Mouse (Mus musculus): ENCODE measurements around the gene Lrrc74a. TPM values are rescaled to one million over a fixed set of nuclear protein-coding genes. Genes with fewer than 3 reads are reported as not detected.

Gene Lrrc74a
- polyA plus RNA-seq, 1 experiment from 2014 or later, result not detected

DNA sequence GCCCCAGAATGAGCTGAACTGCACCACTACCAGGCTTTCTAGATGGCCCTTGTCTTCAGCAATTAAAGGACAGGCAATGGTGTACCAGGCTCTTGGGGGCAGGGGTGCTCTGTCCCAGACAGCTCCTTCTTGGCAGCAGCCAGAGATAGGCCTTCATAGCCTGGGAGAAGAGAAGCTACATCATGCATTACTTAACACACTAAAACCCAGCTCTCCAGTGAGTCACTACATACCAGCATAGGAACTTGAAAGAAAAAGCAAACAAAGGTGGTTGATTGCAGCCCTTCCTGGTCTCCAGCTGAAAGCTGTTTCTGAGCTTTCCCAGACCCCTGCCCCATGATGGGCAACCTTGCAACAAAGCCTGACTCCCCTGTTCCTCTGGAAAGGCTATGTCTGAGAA, 35.6 kb upstream of the Lrrc74a start:
- no peaks in the 10 kb centered on the region for H3K9me3 ChIP-seq (replicated peaks)
- peak overlapping the region; percentile 29; the same call in 1 of the 2 replicates for H3K4me2 ChIP-seq (replicated peaks)
- ATAC-seq (ENCODE audit: low FRiP score), result no peak
- H3K36me3 ChIP-seq, result peaks cover 31% of the 10 kb centered on the region
- no peak overlapping the region for H3K9ac ChIP-seq
- no peak overlapping the region for H3K4me3 ChIP-seq
- H3K4me1 ChIP-seq, result peaks cover 42% of the 10 kb centered on the region
- no peaks in the 10 kb centered on the region for H3K27me3 ChIP-seq
- H3K27ac ChIP-seq, result peak overlapping the region; percentile 84

DNA sequence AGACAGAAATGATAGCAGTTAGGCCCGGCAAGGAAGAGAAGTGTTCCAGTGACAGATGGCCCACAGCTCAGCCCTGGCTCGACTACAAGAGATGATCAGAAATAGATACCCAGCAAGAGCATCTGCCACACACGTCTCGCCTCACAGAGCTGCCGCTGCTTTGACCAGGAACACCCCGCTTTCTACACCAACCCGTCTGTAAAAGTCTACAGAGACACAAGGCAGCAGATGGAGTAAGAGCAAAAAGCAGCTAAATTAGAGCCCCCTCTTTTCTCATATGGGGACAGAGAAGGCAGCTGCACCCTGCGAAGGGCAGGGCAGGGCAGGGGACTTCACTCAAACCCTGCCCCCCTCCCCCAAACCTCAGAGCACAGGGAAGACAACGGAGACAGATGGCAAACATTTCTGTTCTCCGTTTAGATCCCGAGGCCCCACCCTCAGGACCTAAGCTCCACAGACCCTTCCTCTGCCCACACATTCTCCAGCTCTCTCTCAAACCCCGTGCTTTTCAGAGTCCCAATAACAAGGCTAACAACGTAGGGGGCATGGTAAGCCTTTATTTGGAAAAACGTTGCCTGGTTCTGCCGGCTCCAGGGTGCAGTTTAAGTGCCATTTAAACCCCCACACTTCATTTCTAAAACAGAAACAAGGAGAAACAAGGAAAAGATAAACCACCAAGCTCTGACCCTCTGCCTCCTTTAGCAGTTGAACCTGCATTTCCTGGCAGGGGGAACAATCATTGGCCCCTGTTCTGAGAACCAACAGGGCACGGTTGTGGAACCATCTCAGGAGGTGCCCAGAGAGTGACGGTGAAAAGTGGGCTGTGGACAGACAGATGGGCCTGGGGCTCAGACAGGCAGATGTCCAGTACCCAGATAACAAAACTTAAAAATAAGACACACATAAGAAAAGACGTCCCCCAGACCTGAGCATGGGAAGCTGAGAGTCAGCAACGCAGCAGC, 33.9 kb upstream of the Lrrc74a start:
- whole genome bisulfite sequencing, result 25% methylated on average over 19 of the region's 19 CpGs
- H3K4me2 ChIP-seq (replicated peaks), result peak overlapping the region; percentile 3; the same call in 1 of the 2 replicates
- H3K4me1 ChIP-seq, result peaks cover 48% of the 10 kb centered on the region
- 0 out of 2 replicates have a peak overlapping the region, but pooled peaks have one; percentile 5 for H3K9ac ChIP-seq
- H3K9me3 ChIP-seq (replicated peaks), result no peaks in the 10 kb centered on the region
- H3K4me3 ChIP-seq, result no peak overlapping the region
- no peaks in the 10 kb centered on the region for H3K27me3 ChIP-seq
- H3K27ac ChIP-seq, result peak overlapping the region; percentile 84
- peak; percentile 64 for ATAC-seq (ENCODE audit: low FRiP score)
- H3K36me3 ChIP-seq, result peaks cover 19% of the 10 kb centered on the region

DNA sequence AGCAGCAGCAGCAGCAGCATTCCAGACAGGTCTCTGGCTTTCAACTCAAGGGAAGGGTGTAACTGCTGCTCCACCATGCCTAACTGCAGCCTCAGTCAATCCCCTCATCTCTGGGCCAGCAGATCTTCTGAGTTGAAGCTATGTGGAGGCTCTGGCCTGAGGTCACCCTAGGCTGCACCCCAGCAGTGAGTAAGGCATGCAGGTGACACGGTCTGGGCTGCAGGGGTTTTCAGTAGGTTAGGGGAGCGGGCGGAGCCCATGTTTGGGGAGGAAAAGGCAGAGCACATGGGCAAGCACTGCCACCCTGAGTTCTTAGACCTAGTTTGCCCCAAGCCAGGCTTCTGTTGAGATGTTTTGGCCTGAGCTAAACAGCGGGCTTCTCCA, 33.2 kb upstream of the Lrrc74a start:
- Histone ChIP-seq H3K4me1 (peaks cover 48% of the 10 kb centered on the region), H3K36me3 (peaks cover 15% of the 10 kb centered on the region; the same call in 1 of the 2 replicates), H3K4me3 (no peak overlapping the region), H3K27me3 (no peaks in the 10 kb centered on the region), H3K9ac (no peak overlapping the region), H3K9me3 (replicated peaks) (no peaks in the 10 kb centered on the region), H3K27ac (peak overlapping the region; percentile 84), H3K4me2 (replicated peaks) (no peak overlapping the region)
- 58% methylated on average over 4 of the region's 4 CpGs for WGBS
- no peak for ATAC-seq (ENCODE audit: low FRiP score)

DNA sequence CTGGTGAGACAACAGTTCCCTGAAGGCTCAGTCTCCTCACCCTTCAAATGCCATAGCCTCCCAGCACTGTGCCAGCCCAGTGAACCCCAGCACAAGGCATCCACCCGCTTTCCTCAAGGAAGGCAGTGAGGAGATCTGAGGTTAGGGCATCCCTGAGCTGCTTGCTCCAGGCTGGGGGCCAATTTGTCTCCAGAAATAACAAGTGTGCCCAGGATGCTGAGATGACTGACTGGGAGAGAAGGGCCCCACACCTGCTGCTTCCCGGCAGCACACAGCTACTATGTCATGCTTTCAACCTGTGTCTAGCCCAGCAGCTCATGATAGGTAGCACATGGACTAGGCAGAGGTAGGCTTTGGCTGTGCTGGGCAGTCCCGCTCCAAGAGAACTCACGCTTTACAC, 32.7 kb upstream of the Lrrc74a start:
- Histone ChIP-seq H3K4me1 (peaks cover 48% of the 10 kb centered on the region), H3K36me3 (0 out of 2 replicates have a peak, but pooled peaks cover 9% of the 10 kb centered on the region), H3K27me3 (no peaks in the 10 kb centered on the region), H3K9ac (0 out of 2 replicates have a peak overlapping the region, but pooled peaks have one; percentile 13), H3K9me3 (replicated peaks) (no peaks in the 10 kb centered on the region), H3K4me3 (no peak overlapping the region), H3K4me2 (replicated peaks) (no peak overlapping the region), H3K27ac (no peak overlapping the region)
- ATAC-seq (ENCODE audit: low FRiP score), result no peak
- WGBS, result 87% methylated on average over 4 of the region's 4 CpGs

DNA sequence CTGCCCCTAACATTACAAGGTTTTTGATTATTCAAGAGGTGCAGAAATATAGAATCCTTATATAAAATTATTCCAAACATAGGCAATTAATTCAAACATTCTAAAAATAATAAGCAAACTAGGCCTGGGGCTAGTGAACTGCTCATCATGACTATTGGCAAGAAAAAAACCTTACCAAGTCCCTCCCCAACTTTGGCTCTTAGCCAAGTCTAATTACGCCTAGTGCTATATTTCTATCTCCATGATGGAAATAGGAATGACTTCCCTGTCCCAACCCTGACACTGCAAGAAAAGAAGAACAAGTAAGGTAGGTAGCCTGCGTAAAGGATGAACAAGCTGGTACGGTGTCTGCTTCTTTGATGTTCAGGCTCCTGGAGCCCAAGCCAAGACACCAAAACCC, 31.5 kb upstream of the Lrrc74a start:
- Histone ChIP-seq H3K36me3 (0 out of 2 replicates have a peak, but pooled peaks cover 3% of the 10 kb centered on the region), H3K27me3 (no peaks in the 10 kb centered on the region), H3K9me3 (replicated peaks) (no peaks in the 10 kb centered on the region), H3K27ac (no peak overlapping the region), H3K4me1 (peaks cover 47% of the 10 kb centered on the region), H3K4me2 (replicated peaks) (no peak overlapping the region), H3K4me3 (no peak overlapping the region), H3K9ac (no peak overlapping the region)
- ATAC-seq (ENCODE audit: low FRiP score), result no peak
- 93% methylated on average over 3 of the region's 3 CpGs for WGBS

DNA sequence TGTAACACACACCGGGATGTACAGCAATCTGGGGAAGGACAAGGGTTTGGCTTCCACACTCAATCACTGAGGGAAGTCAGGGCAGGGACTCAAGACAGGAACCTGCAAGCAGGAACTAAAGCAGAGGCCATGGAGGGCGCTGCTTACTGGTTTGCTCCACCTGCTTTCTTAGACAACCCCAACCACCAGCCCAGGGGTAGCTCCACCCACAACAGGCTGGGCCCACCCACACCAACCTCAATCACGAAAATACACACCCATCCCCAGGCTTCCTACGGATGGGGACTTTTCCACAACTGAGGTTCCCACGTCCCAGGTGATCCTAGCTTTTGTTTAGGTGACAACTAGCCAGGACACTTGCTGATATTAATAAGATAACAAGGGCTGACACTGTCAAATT, 28.3 kb upstream of the Lrrc74a start:
- H3K4me3 ChIP-seq, result no peak overlapping the region
- no peak for ATAC-seq (ENCODE audit: low FRiP score)
- H3K4me1 ChIP-seq, result peaks cover 18% of the 10 kb centered on the region
- H3K9ac ChIP-seq, result no peak overlapping the region
- H3K36me3 ChIP-seq, result 0 out of 2 replicates have a peak, but pooled peaks cover 3% of the 10 kb centered on the region
- H3K9me3 ChIP-seq (replicated peaks), result no peaks in the 10 kb centered on the region
- H3K4me2 ChIP-seq (replicated peaks), result no peak overlapping the region
- WGBS, result 90% methylated on average over 5 of the region's 5 CpGs
- H3K27me3 ChIP-seq, result no peaks in the 10 kb centered on the region
- H3K27ac ChIP-seq, result no peak overlapping the region

DNA sequence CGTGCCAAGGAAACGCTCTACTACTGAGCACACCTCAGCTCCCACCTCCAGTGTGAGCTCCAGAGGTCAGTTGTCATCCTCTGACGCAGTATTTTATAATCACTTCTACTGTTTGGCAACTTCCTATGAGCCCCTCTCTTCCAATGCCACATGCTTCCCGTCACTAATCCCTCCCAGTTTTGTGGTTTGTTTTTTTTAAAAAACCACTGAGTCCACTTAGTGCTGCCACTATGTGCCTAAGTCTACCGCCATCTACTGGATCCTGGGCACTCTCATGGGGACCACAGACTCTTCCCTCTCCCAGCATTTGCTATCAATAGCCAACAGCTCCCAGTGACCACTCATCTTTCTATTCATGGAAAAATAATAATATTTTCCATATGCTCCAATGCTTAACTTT, 20.1 kb upstream of the Lrrc74a start:
- Histone ChIP-seq H3K9me3 (replicated peaks) (no peaks in the 10 kb centered on the region), H3K27me3 (no peaks in the 10 kb centered on the region), H3K4me1 (no peaks in the 10 kb centered on the region), H3K4me2 (replicated peaks) (no peak overlapping the region), H3K9ac (no peak overlapping the region), H3K4me3 (no peak overlapping the region), H3K27ac (no peak overlapping the region), H3K36me3 (peaks cover 5% of the 10 kb centered on the region)
- 78% methylated on average over 5 of the region's 5 CpGs for WGBS
- ATAC-seq (ENCODE audit: low FRiP score), result no peak

DNA sequence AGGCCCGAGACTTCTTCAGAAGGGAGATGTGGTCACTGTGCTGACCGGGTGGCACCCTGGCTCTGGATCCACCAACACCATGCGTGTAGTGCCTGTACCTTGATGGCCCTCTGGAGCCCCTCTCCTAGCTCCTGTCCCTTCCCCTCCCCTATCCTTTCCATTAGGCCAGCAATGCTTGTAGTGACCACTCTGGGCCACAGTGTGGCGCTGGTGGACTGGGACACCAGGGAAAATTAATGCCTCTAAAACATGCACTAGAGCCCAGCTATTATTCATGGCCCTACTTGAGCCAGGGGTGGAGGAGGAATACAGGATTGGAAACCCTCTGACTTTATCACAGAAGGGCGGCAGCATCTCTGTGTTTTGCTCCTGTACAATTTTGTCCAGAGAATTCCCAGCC, 18.8 kb upstream of the Lrrc74a start:
- Histone ChIP-seq H3K4me1 (no peaks in the 10 kb centered on the region), H3K27ac (no peak overlapping the region), H3K36me3 (peaks cover 5% of the 10 kb centered on the region), H3K27me3 (no peaks in the 10 kb centered on the region), H3K9me3 (replicated peaks) (no peaks in the 10 kb centered on the region), H3K4me3 (no peak overlapping the region), H3K4me2 (replicated peaks) (no peak overlapping the region), H3K9ac (no peak overlapping the region)
- ATAC-seq (ENCODE audit: low FRiP score), result no peak
- WGBS, result 49% methylated on average over 5 of the region's 5 CpGs

DNA sequence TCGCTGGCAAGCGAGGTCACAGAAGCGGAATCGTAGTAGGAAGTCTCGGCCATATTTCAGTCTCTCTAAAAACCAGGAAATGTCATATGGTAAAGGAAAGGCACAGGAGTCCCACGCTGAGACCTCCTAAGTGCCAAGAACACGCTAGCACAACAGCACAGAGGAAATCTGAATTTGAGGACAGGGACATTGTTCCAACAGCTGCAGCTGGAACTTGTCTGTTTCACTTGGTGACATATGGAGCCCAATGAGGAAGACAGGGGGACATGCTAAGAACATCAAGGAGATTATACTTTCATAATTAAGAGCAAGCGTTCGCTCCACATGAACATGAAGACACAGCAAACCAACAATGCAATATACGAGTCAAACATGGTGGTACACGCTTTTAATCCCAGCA, 17.2 kb upstream of the Lrrc74a start:
- Histone ChIP-seq H3K9me3 (replicated peaks) (no peaks in the 10 kb centered on the region), H3K4me2 (replicated peaks) (no peak overlapping the region)
- WGBS, result 92% methylated on average over 11 of the region's 11 CpGs

DNA sequence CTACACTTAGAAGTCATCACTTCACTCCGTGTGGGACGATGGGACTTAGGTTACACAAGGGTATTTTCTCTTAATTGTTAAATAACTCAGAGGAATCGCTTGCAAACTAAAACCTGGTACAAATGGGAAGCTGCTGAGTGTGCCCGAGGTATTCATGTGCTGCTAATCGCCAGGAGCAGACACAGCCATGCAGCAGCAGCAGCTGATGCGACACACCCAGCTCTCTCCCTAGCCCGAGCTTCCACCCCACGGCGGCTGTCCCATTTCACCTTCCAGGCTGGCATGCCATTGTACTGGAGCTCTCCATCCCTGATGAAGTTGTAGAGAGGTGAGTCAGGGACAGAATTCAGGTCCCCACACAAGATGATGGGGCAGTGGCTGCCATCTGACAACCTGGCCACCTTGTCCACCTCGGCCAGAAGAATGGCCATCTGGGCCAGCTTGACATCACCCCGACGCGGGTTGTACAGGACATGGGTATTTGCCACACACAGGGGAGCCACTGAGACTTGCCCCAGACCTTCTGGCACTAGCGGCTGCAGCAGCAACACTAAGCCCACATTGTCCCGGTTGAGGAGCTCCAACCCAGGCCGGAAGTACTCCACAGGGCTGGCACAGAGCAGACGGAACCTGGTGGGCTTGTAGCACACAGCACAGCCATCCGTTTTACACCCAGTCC, 14.1 kb upstream of the Lrrc74a start:
- 88% methylated on average over 18 of the region's 18 CpGs for WGBS
- Histone ChIP-seq H3K4me1 (peaks cover 17% of the 10 kb centered on the region), H3K4me3 (no peak overlapping the region), H3K36me3 (peaks cover 5% of the 10 kb centered on the region; the same call in 1 of the 2 replicates), H3K9ac (no peak overlapping the region), H3K4me2 (replicated peaks) (no peak overlapping the region), H3K27me3 (no peaks in the 10 kb centered on the region), H3K9me3 (replicated peaks) (no peaks in the 10 kb centered on the region), H3K27ac (no peak overlapping the region)
- ATAC-seq (ENCODE audit: low FRiP score), result no peak

More for the DNA sequence above, 17.2 kb upstream of the Lrrc74a start:
- peaks cover 5% of the 10 kb centered on the region; the same call in 1 of the 2 replicates for H3K36me3 ChIP-seq
- no peak for ATAC-seq (ENCODE audit: low FRiP score)
- H3K4me3 ChIP-seq, result no peak overlapping the region
- no peak overlapping the region for H3K9ac ChIP-seq
- no peak overlapping the region for H3K27ac ChIP-seq
- H3K27me3 ChIP-seq, result no peaks in the 10 kb centered on the region
- peaks cover 7% of the 10 kb centered on the region for H3K4me1 ChIP-seq

DNA sequence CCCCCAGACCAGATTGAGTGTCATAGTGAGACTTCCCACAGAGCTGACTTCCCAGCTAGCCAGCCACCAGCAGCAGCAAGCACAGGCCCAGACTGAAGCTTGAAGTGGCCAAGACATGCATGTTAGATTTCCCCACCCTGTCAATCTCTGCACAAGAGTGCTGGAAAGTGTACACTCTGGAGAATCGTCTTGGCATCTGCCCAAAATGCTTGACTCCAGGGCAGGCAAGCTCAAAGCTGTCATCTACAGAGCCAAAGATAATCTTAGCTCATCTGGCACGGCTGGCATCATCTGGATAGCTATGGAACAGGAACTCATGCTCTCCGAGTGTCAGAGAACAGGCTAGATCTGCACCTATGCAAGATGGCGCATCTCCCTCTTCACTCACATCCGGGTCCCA, 12.7 kb upstream of the Lrrc74a start:
- Histone ChIP-seq H3K9me3 (replicated peaks) (no peaks in the 10 kb centered on the region), H3K4me3 (no peak overlapping the region), H3K27ac (no peak overlapping the region), H3K4me2 (replicated peaks) (no peak overlapping the region), H3K36me3 (peaks cover 3% of the 10 kb centered on the region; the same call in 1 of the 2 replicates), H3K9ac (no peak overlapping the region), H3K4me1 (peaks cover 22% of the 10 kb centered on the region), H3K27me3 (no peaks in the 10 kb centered on the region)
- WGBS, result 82% methylated on average over 5 of the region's 5 CpGs
- ATAC-seq (ENCODE audit: low FRiP score), result no peak

DNA sequence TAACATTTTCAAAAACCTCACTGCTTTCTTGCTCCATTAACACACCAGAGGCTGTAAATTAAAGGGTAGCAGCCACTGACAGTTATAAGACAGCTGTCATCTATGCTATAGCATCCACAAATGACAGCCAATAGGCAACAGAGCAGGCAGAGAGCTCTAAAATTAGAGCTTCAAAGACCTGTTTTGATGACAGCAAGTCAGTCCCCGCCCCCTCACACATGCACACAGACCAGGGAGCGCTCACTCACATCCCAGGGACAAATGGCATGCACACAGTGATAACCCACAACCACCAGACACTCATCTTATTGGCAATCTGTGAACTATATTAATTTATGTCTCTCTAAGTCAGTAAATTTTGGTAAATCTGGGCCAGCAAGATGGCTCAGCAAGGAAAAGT, 9.9 kb upstream of the Lrrc74a start:
- Histone ChIP-seq H3K27ac (no peak overlapping the region), H3K4me1 (peaks cover 22% of the 10 kb centered on the region), H3K36me3 (no peaks in the 10 kb centered on the region), H3K27me3 (no peaks in the 10 kb centered on the region), H3K9ac (no peak overlapping the region), H3K4me3 (no peak overlapping the region), H3K9me3 (replicated peaks) (no peaks in the 10 kb centered on the region), H3K4me2 (replicated peaks) (no peak overlapping the region)
- ATAC-seq (ENCODE audit: low FRiP score), result no peak
- WGBS, result 88% methylated on average over 2 of the region's 2 CpGs
